Mouse (Mus musculus) forebrain, postnatal 0 days (tissue): Measurements from ENCODE around the gene Mamdc2. TPM values are rescaled to one million over a fixed set of nuclear protein-coding genes. Genes with fewer than 3 reads are reported as not detected.

Experiments used
- ATAC-seq: fragments of 200-750 bp; cut with Nextera tagmentation; 2 replicates; pipeline ENCODE4 v1.8.0; 2017; ENCODE audit warnings: mild to moderate bottlenecking, moderate library complexity
- DNase-seq: peaks from one replicate; pipeline ENCODE4 v3.0.0-alpha.2; 2015
- H3K27ac ChIP-seq: fragments of 300-500 bp; sonication (generic); 2 replicates; pipeline ENCODE4 v1.5.1; 2014; ENCODE audit warnings: low read depth, mild to moderate bottlenecking, antibody characterized with exemption, low read length, moderate library complexity, mixed read lengths
- H3K27me3 ChIP-seq: fragments of 300-500 bp; sonication (generic); 2 replicates; pipeline ENCODE4 v1.6.1; 2014; ENCODE audit warnings: mild to moderate bottlenecking, low read length, mixed read lengths; ENCODE audit not compliant: insufficient read depth
- H3K36me3 ChIP-seq: fragments of 300-500 bp; sonication (generic); 2 replicates; pipeline ENCODE4 v1.6.1; 2014; ENCODE audit warnings: mild to moderate bottlenecking, moderate library complexity; ENCODE audit not compliant: insufficient read depth
- H3K4me1 ChIP-seq: fragments of 300-500 bp; sonication (generic); 2 replicates; pipeline ENCODE4 v1.6.1; 2014; ENCODE audit warnings: antibody characterized with exemption; ENCODE audit not compliant: insufficient read depth
- H3K4me2 ChIP-seq: fragments of 300-500 bp; sonication (generic); 2 replicates; pipeline ENCODE4 v1.6.1; 2014; ENCODE audit warnings: low read depth, mild to moderate bottlenecking, moderate library complexity
- H3K4me3 ChIP-seq: fragments of 300-500 bp; sonication (generic); 2 replicates; pipeline ENCODE4 v1.5.1; 2014; ENCODE audit warnings: low read depth, low read length, mixed read lengths
- H3K9ac ChIP-seq: fragments of 300-500 bp; sonication (generic); 2 replicates; pipeline ENCODE4 v1.6.1; 2014; ENCODE audit warnings: mild to moderate bottlenecking
- H3K9me3 ChIP-seq: fragments of 300-500 bp; sonication (generic); 2 replicates; pipeline ENCODE4 v1.6.1; 2016; ENCODE audit warnings: low read length
- CTCF ChIP-seq: sonication (generic); IDR thresholded peaks from 2 replicates; pipeline ENCODE4 v1.5.1; 2016; ENCODE audit warnings: antibody characterized with exemption, control low read depth, low read depth
- WGBS: fragments of 180-500 bp; shearing (Covaris S2); extraction: QIAGEN DNeasy Blood & Tissue Kit; methylation state at CpG from one replicate; pipeline ENCODE4 v1.1.7; 2014; 5-methylcytosine and 5-hydroxymethylcytosine counted together
- polyA plus RNA-seq: library from polyadenylated mRNA; unstranded; fragments of >200 nt; fragmentation: Nextera tagmentation; extraction: Ambion mirVana; gene quantifications from 2 replicates; pipeline ENCODE4 v1.2.1, GENCODE M21; 2015
- total RNA-seq: library from RNA; depleted of rRNA; stranded (reverse); fragments of >200 nt; gene quantifications from 2 replicates; pipeline ENCODE4 v1.2.3, GENCODE M21; 2014; rRNA removed

The Mamdc2 gene
- total and polyA plus RNA-seq, 2 experiments from 2014 or later: 2.7 to 4.2 TPM

GRCm38 (mm10) chr19:23289251-23289650 is 159.0 kb downstream of the Mamdc2 start:
- 70% methylated on average over 1 of the region's 1 CpGs for WGBS

GRCm38 (mm10) chr19:23281911-23282660 is 166.2 kb downstream of the Mamdc2 start:
- ATAC-seq: no peak
- Histone ChIP-seq H3K27me3 (no peaks in the 10 kb centered on the region), H3K36me3 (no peaks in the 10 kb centered on the region), H3K4me3 (no peak overlapping the region), H3K27ac (no peak overlapping the region), H3K9ac (no peak overlapping the region), H3K4me1 (no peaks in the 10 kb centered on the region), H3K4me2 (no peak overlapping the region), H3K9me3 (peaks cover 4% of the 10 kb centered on the region; the same call in 1 of the 2 replicates)
- 41% methylated on average over 8 of the region's 8 CpGs for WGBS
- TF ChIP-seq CTCF: no peak
- no peak for DNase-seq

More at GRCm38 (mm10) chr19:23289251-23289650, 159.0 kb downstream of the Mamdc2 start:
- Histone ChIP-seq H3K9me3 (peaks cover 10% of the 10 kb centered on the region), H3K27ac (no peak overlapping the region), H3K27me3 (no peaks in the 10 kb centered on the region), H3K4me2 (no peak overlapping the region), H3K4me3 (no peak overlapping the region), H3K36me3 (no peaks in the 10 kb centered on the region), H3K4me1 (no peaks in the 10 kb centered on the region), H3K9ac (no peak overlapping the region)
- ATAC-seq: no peak
- no peak for DNase-seq
- no peak for TF ChIP-seq CTCF

GRCm38 (mm10) chr19:23274054-23274724 is 174.1 kb downstream of the Mamdc2 start:
- WGBS: 53% methylated on average over 4 of the region's 4 CpGs

GRCm38 (mm10) chr19:23273355-23274053 is 174.7 kb downstream of the Mamdc2 start, which contains the start of gene Smc5:
Gene Smc5, minus strand, starts transcription at chr19:23273897.
- peak; percentile 89 for DNase-seq
- peak; percentile 96 for ATAC-seq
- Histone ChIP-seq H3K27ac (peak within 1 kb of the TSS; percentile 24), H3K4me3 (peak within 1 kb of the TSS; percentile 87), H3K4me2 (peak within 1 kb of the TSS; percentile 62), H3K27me3 (no peaks in the 10 kb centered on the region), H3K9me3 (no peaks in the 10 kb centered on the region), H3K9ac (peak within 1 kb of the TSS; percentile 78), H3K36me3 (0 out of 2 replicates have a peak, but pooled peaks cover 1% of the 10 kb centered on the region), H3K4me1 (peaks cover 7% of the 10 kb centered on the region)
- under 1% methylated on average over 69 of the region's 69 CpGs for WGBS
- TF ChIP-seq CTCF: no peak

More at GRCm38 (mm10) chr19:23274054-23274724, 174.1 kb downstream of the Mamdc2 start:
- no peaks in the 10 kb centered on the region for H3K27me3 ChIP-seq
- peak overlapping the region; percentile 62 for H3K4me2 ChIP-seq
- peaks cover 7% of the 10 kb centered on the region for H3K4me1 ChIP-seq
- peak overlapping the region; percentile 87 for H3K4me3 ChIP-seq
- TF ChIP-seq CTCF: no peak
- ATAC-seq (peak; percentile 16), DNase-seq (no peak)
- H3K27ac ChIP-seq: no peak overlapping the region
- H3K9me3 ChIP-seq: no peaks in the 10 kb centered on the region
- no peaks in the 10 kb centered on the region for H3K36me3 ChIP-seq
- peak overlapping the region; percentile 78; the same call in 1 of the 2 replicates for H3K9ac ChIP-seq

- no peak overlapping the region for H3K9ac ChIP-seq
- H3K36me3 ChIP-seq: peaks cover 23% of the 10 kb centered on the region
- ATAC-seq (no peak), DNase-seq (no peak)
- H3K4me1 ChIP-seq: no peaks in the 10 kb centered on the region
- no peak overlapping the region for H3K27ac ChIP-seq
- no peak for TF ChIP-seq CTCF
- H3K4me2 ChIP-seq: no peak overlapping the region
- 86% methylated on average over 9 of the region's 9 CpGs for WGBS
- no peaks in the 10 kb centered on the region for H3K9me3 ChIP-seq
- no peaks in the 10 kb centered on the region for H3K27me3 ChIP-seq
- no peak overlapping the region for H3K4me3 ChIP-seq
Observed at GRCm38 (mm10) chr19:23256771-23257170, 191.5 kb downstream of the Mamdc2 start.

Other genes starting within 250 kb of the Mamdc2 start
- gene Smc5, start 174.5 kb downstream of the Mamdc2 start, total RNA-seq: 28.9 and 48.5 TPM in 2 replicates
- 10.6 and 15.5 TPM in 2 replicates for gene Smc5, start 174.5 kb downstream of the Mamdc2 start, polyA plus RNA-seq
- 0.29 and 1.6 TPM in 2 replicates for gene 1700028P14Rik, start 204.4 kb upstream of the Mamdc2 start, total RNA-seq
- 2.7 and 3.8 TPM in 2 replicates for gene 1700028P14Rik, start 204.4 kb upstream of the Mamdc2 start, polyA plus RNA-seq
- gene Ptar1, start 239.0 kb upstream of the Mamdc2 start, total RNA-seq: 13.3 and 17.1 TPM in 2 replicates
- 2.6 and 4.7 TPM in 2 replicates for gene Ptar1, start 239.0 kb upstream of the Mamdc2 start, polyA plus RNA-seq